Mouse (Mus musculus) neural tube, embryonic 12.5 days (tissue): ENCODE measurements around the gene Rtraf. TPM values are rescaled to one million over a fixed set of nuclear protein-coding genes. Genes with fewer than 3 reads are reported as not detected.
"Not testable (repeated sequence)": the region's sequence is repeated elsewhere in the genome, so short reads cannot be mapped to it uniquely, and the experiment has no call there.

Experiments used
- ATAC-seq: fragments of 200-750 bp; cut with Nextera tagmentation; 2 replicates; pipeline ENCODE4 v1.8.0; 2017; ENCODE audit warnings: low read depth, mild to moderate bottlenecking, moderate TSS enrichment, moderate library complexity; ENCODE audit not compliant: low FRiP score
- H3K27ac ChIP-seq: fragments of 300-500 bp; sonication (generic); 2 replicates; pipeline ENCODE4 v1.5.1; 2016
- H3K27me3 ChIP-seq: fragments of 300-500 bp; sonication (generic); replicated peaks from 2 replicates; pipeline ENCODE4 v1.6.1; 2016; ENCODE audit warnings: mild to moderate bottlenecking
- H3K36me3 ChIP-seq: fragments of 300-500 bp; sonication (generic); 2 replicates; pipeline ENCODE4 v1.6.1; 2016; ENCODE audit warnings: mild to moderate bottlenecking
- H3K4me1 ChIP-seq: fragments of 300-500 bp; sonication (generic); 2 replicates; pipeline ENCODE4 v1.6.1; 2016
- H3K4me2 ChIP-seq: fragments of 300-500 bp; sonication (generic); replicated peaks from 2 replicates; pipeline ENCODE4 v1.6.1; 2016; ENCODE audit warnings: mild to moderate bottlenecking
- H3K4me3 ChIP-seq: fragments of 300-500 bp; sonication (generic); 2 replicates; pipeline ENCODE4 v1.5.1; 2016
- H3K9ac ChIP-seq: fragments of 300-500 bp; sonication (generic); 2 replicates; pipeline ENCODE4 v1.6.1; 2016; ENCODE audit warnings: mild to moderate bottlenecking
- H3K9me3 ChIP-seq: fragments of 300-500 bp; sonication (generic); 2 replicates; pipeline ENCODE4 v1.6.1; 2016; ENCODE audit warnings: mild to moderate bottlenecking
- WGBS: fragments of 180-500 bp; shearing (Covaris S2); methylation state at CpG from one replicate; pipeline ENCODE4 v1.1.7; 2016; 5-methylcytosine and 5-hydroxymethylcytosine counted together
- polyA plus RNA-seq: library from polyadenylated mRNA; unstranded; fragments of >200 nt; fragmentation: Nextera tagmentation; extraction: Ambion mirVana; gene quantifications from 2 replicates; pipeline ENCODE4 v1.2.1, GENCODE M21; 2016

The Rtraf gene
- polyA plus RNA-seq, result 231 TPM in 2 replicates

- ATAC-seq, result peak; percentile 95
- H3K4me3 ChIP-seq, result peak within 1 kb of the TSS; percentile 99
- peaks cover 21% of the 10 kb centered on the region for H3K36me3 ChIP-seq
- no peaks in the 10 kb centered on the region for H3K9me3 ChIP-seq
- H3K4me1 ChIP-seq, result peaks cover 20% of the 10 kb centered on the region
- peak within 1 kb of the TSS; percentile 97 for H3K9ac ChIP-seq
- under 1% methylated on average over 80 of the region's 80 CpGs for WGBS
- H3K4me2 ChIP-seq, result peak within 1 kb of the TSS; percentile 82
- peak within 1 kb of the TSS; percentile 67 for H3K27ac ChIP-seq
- H3K27me3 ChIP-seq, result no peaks in the 10 kb centered on the region
Observed at GRCm38 (mm10) chr14:19823321-19824142, at the start of gene Rtraf. Rtraf (minus strand) TSS chr14:19823824.

- H3K4me1 ChIP-seq, result no peaks in the 10 kb centered on the region
- 81% methylated on average over 5 of the region's 5 CpGs for WGBS
- ATAC-seq, result no peak
- H3K9me3 ChIP-seq, result no peaks in the 10 kb centered on the region
- no peaks in the 10 kb centered on the region for H3K36me3 ChIP-seq
- no peak overlapping the region for H3K4me2 ChIP-seq
- H3K4me3 ChIP-seq, result no peak overlapping the region
- H3K9ac ChIP-seq, result no peak overlapping the region
- no peaks in the 10 kb centered on the region for H3K27me3 ChIP-seq
- no peak overlapping the region for H3K27ac ChIP-seq
Observed at GRCm38 (mm10) chr14:19867286-19867935, 43.8 kb upstream of the Rtraf start.

DNA sequence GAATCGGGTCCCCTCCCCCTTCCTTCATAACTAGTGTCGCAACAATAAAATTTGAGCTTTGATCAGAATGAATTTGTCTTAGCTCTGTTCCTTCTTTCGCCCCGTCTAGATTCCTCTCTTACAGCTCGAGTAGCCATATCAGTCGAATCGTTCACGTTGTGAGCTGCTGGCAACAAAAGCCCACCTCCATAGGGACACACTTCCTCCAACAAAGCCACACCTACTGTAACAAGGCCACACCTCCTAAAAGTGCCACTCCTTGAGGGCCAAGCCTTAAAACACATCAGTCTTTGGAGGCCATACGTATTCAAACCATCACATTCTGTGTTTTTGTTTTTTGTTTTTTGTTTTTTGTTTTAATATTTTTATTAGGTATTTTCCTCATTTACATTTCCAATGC lies 41.5 kb upstream of the Rtraf start:
- not testable (repeated sequence) for H3K27ac ChIP-seq, H3K36me3 ChIP-seq, H3K9ac ChIP-seq, H3K4me1 ChIP-seq, H3K4me3 ChIP-seq, ATAC-seq, H3K27me3 ChIP-seq, H3K9me3 ChIP-seq, H3K4me2 ChIP-seq
- 90% methylated on average over 9 of the region's 9 CpGs for WGBS

- WGBS, result 85% methylated on average over 8 of the region's 8 CpGs
- no peaks in the 10 kb centered on the region for H3K36me3 ChIP-seq
- no peaks in the 10 kb centered on the region for H3K4me1 ChIP-seq
- no peak overlapping the region for H3K4me3 ChIP-seq
- ATAC-seq, result no peak
- H3K9ac ChIP-seq, result no peak overlapping the region
- no peaks in the 10 kb centered on the region for H3K27me3 ChIP-seq
- no peak overlapping the region for H3K4me2 ChIP-seq
- no peak overlapping the region for H3K27ac ChIP-seq
- H3K9me3 ChIP-seq, result no peaks in the 10 kb centered on the region
Observed at GRCm38 (mm10) chr14:19861311-19862080, 37.9 kb upstream of the Rtraf start.

- no peaks in the 10 kb centered on the region for H3K27me3 ChIP-seq
- no peaks in the 10 kb centered on the region for H3K4me1 ChIP-seq
- ATAC-seq, result no peak
- no peak overlapping the region for H3K9ac ChIP-seq
- no peaks in the 10 kb centered on the region for H3K36me3 ChIP-seq
- H3K27ac ChIP-seq, result no peak overlapping the region
- WGBS, result 92% methylated on average over 4 of the region's 4 CpGs
- no peaks in the 10 kb centered on the region for H3K9me3 ChIP-seq
- no peak overlapping the region for H3K4me2 ChIP-seq
- no peak overlapping the region for H3K4me3 ChIP-seq
Observed at GRCm38 (mm10) chr14:19860281-19860680, 36.7 kb upstream of the Rtraf start.

GRCm38 (mm10) chr14:19858808-19859776 lies 35.5 kb upstream of the Rtraf start:
- H3K4me2 ChIP-seq, result no peak overlapping the region
- no peak for ATAC-seq

DNA sequence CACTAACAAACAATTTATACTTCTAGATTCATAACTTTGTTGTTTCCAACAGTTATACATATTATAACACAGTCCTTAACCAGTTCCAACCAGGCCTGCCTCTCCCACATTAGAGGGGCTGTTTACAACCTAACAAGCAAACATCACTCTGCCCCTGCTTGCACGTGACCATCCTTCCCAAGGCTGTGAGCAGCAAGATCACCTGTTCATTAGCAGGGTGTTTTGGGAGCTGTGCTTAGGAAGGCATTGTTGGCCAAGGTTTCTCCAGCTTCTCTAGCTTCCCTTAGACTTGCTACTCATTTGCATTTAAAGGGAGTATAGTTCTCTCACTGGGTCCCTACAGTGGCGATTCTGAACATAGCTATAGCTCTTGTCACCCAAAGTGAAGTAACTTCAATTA lies 34.7 kb upstream of the Rtraf start:
- Histone ChIP-seq H3K9me3 (no peaks in the 10 kb centered on the region), H3K9ac (no peak overlapping the region), H3K4me3 (no peak overlapping the region), H3K27me3 (no peaks in the 10 kb centered on the region), H3K36me3 (no peaks in the 10 kb centered on the region), H3K4me1 (no peaks in the 10 kb centered on the region), H3K27ac (no peak overlapping the region), H3K4me2 (no peak overlapping the region)
- 78% methylated on average over 2 of the region's 2 CpGs for WGBS
- no peak for ATAC-seq

More at GRCm38 (mm10) chr14:19858808-19859776, 35.5 kb upstream of the Rtraf start:
- Histone ChIP-seq H3K4me1 (no peaks in the 10 kb centered on the region), H3K9me3 (no peaks in the 10 kb centered on the region), H3K27me3 (no peaks in the 10 kb centered on the region), H3K4me3 (no peak overlapping the region), H3K9ac (no peak overlapping the region), H3K27ac (no peak overlapping the region), H3K36me3 (no peaks in the 10 kb centered on the region)
- 49% methylated on average over 8 of the region's 8 CpGs for WGBS

GRCm38 (mm10) chr14:19853471-19853870 lies 29.8 kb upstream of the Rtraf start:
- Histone ChIP-seq H3K9ac (no peak overlapping the region), H3K36me3 (no peaks in the 10 kb centered on the region), H3K27me3 (no peaks in the 10 kb centered on the region), H3K27ac (no peak overlapping the region), H3K4me3 (no peak overlapping the region), H3K9me3 (no peaks in the 10 kb centered on the region), H3K4me2 (no peak overlapping the region), H3K4me1 (no peaks in the 10 kb centered on the region)
- WGBS, result 48% methylated on average over 3 of the region's 3 CpGs
- no peak for ATAC-seq

- no peaks in the 10 kb centered on the region for H3K36me3 ChIP-seq
- no peak overlapping the region for H3K9ac ChIP-seq
- H3K27me3 ChIP-seq, result no peaks in the 10 kb centered on the region
- no peak overlapping the region for H3K4me3 ChIP-seq
- peak overlapping the region; percentile 54 for H3K4me2 ChIP-seq
- H3K9me3 ChIP-seq, result no peaks in the 10 kb centered on the region
- no peak overlapping the region for H3K27ac ChIP-seq
- peak; percentile 58; the same call in 1 of the 2 replicates for ATAC-seq
- 23% methylated on average over 15 of the region's 15 CpGs for WGBS
- peaks cover 3% of the 10 kb centered on the region; the same call in 1 of the 2 replicates for H3K4me1 ChIP-seq
Observed at GRCm38 (mm10) chr14:19839600-19840332, 16.1 kb upstream of the Rtraf start.

DNA sequence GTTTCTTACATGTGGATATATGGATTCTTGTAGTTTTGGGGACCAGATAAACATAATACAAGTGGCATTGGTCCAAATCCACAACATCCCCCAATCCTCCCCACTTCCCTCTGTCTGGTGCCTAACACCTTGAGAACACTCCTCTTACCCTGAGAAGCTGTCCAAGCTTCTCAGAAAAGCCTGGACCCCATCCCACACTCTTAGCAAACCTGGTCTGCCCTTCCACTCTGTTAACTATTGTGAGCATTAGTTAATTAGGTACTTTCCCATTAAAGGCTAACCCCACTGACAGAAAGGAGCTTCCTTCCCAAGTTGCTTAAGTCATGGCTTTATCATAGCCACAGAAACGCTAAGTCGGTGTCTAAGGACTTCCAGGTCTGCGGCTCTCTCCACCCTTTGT lies 12.7 kb upstream of the Rtraf start:
- ATAC-seq, result no peak
- H3K27me3 ChIP-seq, result no peaks in the 10 kb centered on the region
- H3K4me1 ChIP-seq, result peaks cover 3% of the 10 kb centered on the region; the same call in 1 of the 2 replicates
- H3K36me3 ChIP-seq, result no peaks in the 10 kb centered on the region
- WGBS, result 93% methylated on average over 3 of the region's 3 CpGs
- no peak overlapping the region for H3K4me3 ChIP-seq
- H3K27ac ChIP-seq, result no peak overlapping the region
- no peak overlapping the region for H3K4me2 ChIP-seq
- H3K9me3 ChIP-seq, result no peaks in the 10 kb centered on the region
- H3K9ac ChIP-seq, result no peak overlapping the region

DNA sequence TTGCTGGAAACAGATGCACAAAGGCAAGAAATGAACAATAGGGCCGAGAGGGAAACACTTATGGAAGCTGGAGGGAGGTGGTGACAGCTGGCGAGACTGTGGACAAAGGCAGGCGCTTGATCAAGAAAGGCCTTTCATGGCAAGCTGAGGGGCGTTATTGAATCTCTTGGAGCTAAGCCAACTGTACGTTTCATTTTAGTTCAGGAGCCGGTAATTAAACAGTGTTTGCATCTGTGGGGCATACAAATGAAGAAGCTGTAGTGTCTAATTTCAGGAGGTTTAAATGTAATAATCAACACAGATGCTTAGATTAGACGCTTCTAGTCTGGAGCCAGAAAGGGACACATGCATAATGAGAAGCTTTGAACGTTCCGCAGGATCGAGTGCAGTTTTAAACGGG lies 1.9 kb upstream of the Rtraf start:
- no peaks in the 10 kb centered on the region for H3K9me3 ChIP-seq
- H3K4me1 ChIP-seq, result peaks cover 20% of the 10 kb centered on the region
- no peak overlapping the region for H3K4me3 ChIP-seq
- peaks cover 13% of the 10 kb centered on the region for H3K36me3 ChIP-seq
- H3K9ac ChIP-seq, result no peak overlapping the region
- peak; percentile 58 for ATAC-seq
- no peaks in the 10 kb centered on the region for H3K27me3 ChIP-seq
- peak overlapping the region; percentile 67 for H3K27ac ChIP-seq
- H3K4me2 ChIP-seq, result peak overlapping the region; percentile 82
- WGBS, result 28% methylated on average over 11 of the region's 11 CpGs
